Mouse (Mus musculus) brown adipose tissue, adult 24 weeks (tissue): ENCODE data around the gene Gdf5. TPM values are rescaled to one million over a fixed set of nuclear protein-coding genes. Genes with fewer than 3 reads are reported as not detected.
A peak's percentile ranks its signal among the peaks of the same experiment; 100 is the strongest.

Experiments
- H3K27ac ChIP-seq: fragments of 200-500 bp; replicated peaks from 2 replicates; pipeline ENCODE4 v1.5.1; 2012; ENCODE audit warnings: low read depth, mild to moderate bottlenecking, low read length
- H3K4me1 ChIP-seq: fragments of 200-500 bp; 2 replicates; pipeline ENCODE4 v1.6.1; 2012; ENCODE audit warnings: low read length, mixed read lengths; ENCODE audit not compliant: control insufficient read depth, insufficient read depth, insufficient read length
- H3K4me3 ChIP-seq: fragments of 200-500 bp; 2 replicates; pipeline ENCODE4 v1.5.1; 2012; ENCODE audit warnings: low read depth, mild to moderate bottlenecking, low read length, moderate library complexity; ENCODE audit not compliant: insufficient read depth
- polyA plus RNA-seq: library from polyadenylated mRNA; stranded (reverse); fragments of >200 nt; gene quantifications from 2 replicates; pipeline ENCODE4 v1.2.4, GENCODE M21; 2012; ENCODE audit not compliant: missing spikeins, insufficient read depth, insufficient read length

Gdf5 gene
- 2.4 and 3.1 TPM in 2 replicates for polyA plus RNA-seq

DNA sequence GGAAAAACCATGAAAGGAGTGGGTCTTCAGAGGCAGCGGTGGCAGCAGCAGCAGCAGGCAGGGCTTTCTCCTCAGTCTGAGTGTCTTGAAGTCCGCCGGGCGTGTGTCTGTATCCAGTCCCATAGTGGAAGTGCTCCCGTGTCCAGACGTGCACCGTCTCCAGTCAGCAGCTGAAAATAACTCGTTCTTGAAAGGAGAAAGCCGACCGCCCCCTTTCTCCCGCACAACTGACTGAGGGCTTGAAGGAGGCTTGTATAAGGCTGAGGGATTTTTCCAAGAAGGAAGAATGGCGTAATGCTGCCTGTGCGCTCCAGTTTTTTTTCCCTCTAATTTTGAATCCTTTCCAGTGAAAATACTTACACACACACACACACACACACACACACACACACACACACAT is at the start of gene Gdf5:
Gene Gdf5, minus strand, starts transcription at position 244 of the 400 bp plus-strand sequence.
- H3K4me3 ChIP-seq: peak within 1 kb of the TSS; percentile 40
- peak within 1 kb of the TSS; percentile 38 for H3K27ac ChIP-seq
- H3K4me1 ChIP-seq: peaks cover 10% of the 10 kb centered on the region

DNA sequence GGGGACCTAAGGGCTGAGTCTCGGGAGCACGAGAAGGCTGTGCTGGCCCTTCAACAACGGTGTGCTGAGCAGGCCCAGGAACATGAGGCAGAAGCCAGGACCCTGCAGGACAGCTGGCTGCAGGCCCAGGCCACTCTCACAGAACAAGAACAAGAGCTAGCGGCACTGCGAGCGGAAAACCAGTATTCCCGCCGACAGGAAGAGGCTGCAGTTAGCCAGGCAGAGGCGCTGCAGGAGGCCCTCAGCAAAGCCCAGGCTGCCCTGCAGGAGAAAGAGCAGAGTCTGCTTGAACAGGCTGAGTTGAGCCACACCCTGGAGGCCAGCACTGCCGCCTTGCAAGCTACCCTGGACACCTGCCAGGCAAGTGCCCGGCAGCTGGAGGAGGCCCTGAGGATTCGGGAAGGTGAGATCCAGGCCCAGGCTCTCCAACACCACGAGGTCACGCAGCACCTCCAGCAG is 46.7 kb upstream of the Gdf5 start:
- Histone ChIP-seq H3K4me3 (no peak overlapping the region), H3K27ac (no peak overlapping the region), H3K4me1 (no peaks in the 10 kb centered on the region)

- no peak overlapping the region for H3K27ac ChIP-seq
- H3K4me3 ChIP-seq: no peak overlapping the region
- H3K4me1 ChIP-seq: no peaks in the 10 kb centered on the region
Measured at GRCm38 (mm10) chr2:155991151-155991550, 46.0 kb upstream of the Gdf5 start.

DNA sequence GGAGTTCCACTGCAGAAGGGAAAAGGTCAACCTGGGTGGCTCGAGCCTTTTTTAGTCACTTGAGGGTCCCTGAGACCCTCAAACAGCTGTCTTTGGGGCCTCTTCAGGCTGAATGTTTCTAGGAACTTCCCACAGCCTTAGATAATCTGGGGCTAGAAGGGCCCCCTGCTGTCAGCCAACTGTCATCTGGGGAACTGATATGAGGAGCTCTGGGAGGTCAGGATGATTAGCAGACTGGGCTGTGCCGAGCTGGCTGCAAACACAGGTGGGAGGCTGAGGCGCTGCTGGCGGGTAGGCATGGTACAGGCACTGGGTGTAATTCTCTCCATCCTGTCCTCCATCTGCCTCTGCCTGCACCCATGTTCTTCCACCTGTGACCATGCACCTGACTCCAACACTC is 43.9 kb upstream of the Gdf5 start:
- H3K4me3 ChIP-seq: no peak overlapping the region
- H3K4me1 ChIP-seq: no peaks in the 10 kb centered on the region
- H3K27ac ChIP-seq: no peak overlapping the region

- no peak overlapping the region for H3K27ac ChIP-seq
Measured at GRCm38 (mm10) chr2:155987131-155987530, 42.0 kb upstream of the Gdf5 start.

GRCm38 (mm10) chr2:155985776-155986175 is 40.6 kb upstream of the Gdf5 start:
- Histone ChIP-seq H3K4me1 (no peaks in the 10 kb centered on the region), H3K4me3 (no peak overlapping the region), H3K27ac (no peak overlapping the region)

More at GRCm38 (mm10) chr2:155987131-155987530, 42.0 kb upstream of the Gdf5 start:
- no peak overlapping the region for H3K4me3 ChIP-seq
- H3K4me1 ChIP-seq: no peaks in the 10 kb centered on the region

DNA sequence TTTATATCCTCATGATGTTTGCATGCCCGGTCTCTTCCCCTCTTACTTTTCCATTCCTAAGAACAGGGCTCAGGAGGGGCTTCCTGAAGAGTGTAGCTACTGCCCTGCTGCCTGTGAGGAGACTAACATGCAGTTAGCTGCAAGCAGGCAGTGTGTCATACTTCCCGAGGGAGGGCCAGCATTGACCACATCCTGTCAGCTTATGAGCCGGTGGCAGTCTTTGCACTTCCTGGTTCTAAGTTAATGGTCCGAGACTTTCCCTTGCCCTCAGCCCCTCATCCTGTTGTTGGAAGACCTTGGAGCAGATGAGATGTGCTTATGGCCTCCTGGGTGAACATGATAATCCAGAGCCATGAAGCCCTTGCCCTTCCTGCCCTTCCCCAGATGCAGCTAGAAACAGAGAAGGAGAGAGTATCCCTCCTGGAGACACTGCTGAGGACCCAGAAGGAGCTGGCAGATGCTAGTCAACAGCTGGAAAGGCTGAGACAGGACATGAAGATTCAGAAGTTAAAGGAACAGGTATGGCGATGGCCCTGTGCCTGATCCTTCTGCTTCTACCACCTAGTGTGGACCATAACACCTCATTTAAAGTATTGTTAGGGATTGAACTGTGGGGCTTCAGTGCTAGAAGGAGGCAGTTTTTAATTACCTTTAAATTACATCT is 34.3 kb upstream of the Gdf5 start:
- no peaks in the 10 kb centered on the region for H3K4me1 ChIP-seq
- peak overlapping the region; percentile 42 for H3K4me3 ChIP-seq
- peak overlapping the region; percentile 52; the same call in 1 of the 2 replicates for H3K27ac ChIP-seq

- no peak overlapping the region for H3K27ac ChIP-seq
- H3K4me1 ChIP-seq: no peaks in the 10 kb centered on the region
- H3K4me3 ChIP-seq: no peak overlapping the region
Measured at GRCm38 (mm10) chr2:155974087-155974731, 29.0 kb upstream of the Gdf5 start.

GRCm38 (mm10) chr2:155973348-155973747 is 28.2 kb upstream of the Gdf5 start:
- H3K4me3 ChIP-seq: no peak overlapping the region
- H3K27ac ChIP-seq: no peak overlapping the region
- H3K4me1 ChIP-seq: no peaks in the 10 kb centered on the region

DNA sequence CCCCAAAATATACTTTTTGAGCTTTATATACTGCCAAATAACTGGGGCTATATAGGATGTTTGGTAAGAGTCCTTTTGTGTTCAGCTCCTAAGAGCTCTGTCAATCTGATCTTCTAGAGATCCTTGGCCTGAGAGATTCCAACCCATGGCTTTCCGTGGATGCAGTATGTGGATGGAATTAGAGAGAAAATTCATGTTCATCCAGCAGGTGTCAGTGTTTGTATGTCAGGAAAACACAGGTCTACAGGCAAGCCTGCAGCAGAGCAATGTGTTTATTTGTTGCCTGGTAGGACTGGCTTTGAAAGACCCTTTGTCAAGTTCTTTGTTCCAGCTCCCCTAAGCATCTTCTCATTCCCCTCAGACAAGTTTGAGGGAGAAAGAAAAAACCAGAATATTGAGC is 17.8 kb upstream of the Gdf5 start:
- no peak overlapping the region for H3K4me3 ChIP-seq
- H3K4me1 ChIP-seq: no peaks in the 10 kb centered on the region
- H3K27ac ChIP-seq: no peak overlapping the region

GRCm38 (mm10) chr2:155961862-155962261 is 16.7 kb upstream of the Gdf5 start:
- Histone ChIP-seq H3K27ac (no peak overlapping the region), H3K4me1 (no peaks in the 10 kb centered on the region), H3K4me3 (no peak overlapping the region)

DNA sequence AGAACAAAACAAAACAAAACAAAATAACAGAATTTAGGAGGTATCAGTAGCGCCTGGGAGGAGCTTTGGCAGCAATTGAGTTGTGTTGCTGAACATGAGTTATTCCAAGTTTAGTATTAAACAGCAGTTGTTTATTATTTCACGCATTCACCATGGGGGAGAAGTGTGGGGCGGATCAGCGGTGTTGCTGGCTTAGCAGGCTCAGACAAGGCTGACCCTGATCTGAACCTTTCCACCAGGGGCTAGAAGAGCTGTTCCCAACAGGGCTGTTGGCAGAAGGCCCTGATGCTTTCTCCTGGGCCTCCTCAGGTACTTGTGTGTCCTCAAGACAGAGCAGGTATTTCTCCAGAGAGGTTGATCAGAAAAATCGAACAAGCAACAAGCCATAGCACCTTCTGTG is 14.8 kb upstream of the Gdf5 start:
- H3K4me3 ChIP-seq: no peak overlapping the region
- no peak overlapping the region for H3K27ac ChIP-seq
- no peaks in the 10 kb centered on the region for H3K4me1 ChIP-seq

DNA sequence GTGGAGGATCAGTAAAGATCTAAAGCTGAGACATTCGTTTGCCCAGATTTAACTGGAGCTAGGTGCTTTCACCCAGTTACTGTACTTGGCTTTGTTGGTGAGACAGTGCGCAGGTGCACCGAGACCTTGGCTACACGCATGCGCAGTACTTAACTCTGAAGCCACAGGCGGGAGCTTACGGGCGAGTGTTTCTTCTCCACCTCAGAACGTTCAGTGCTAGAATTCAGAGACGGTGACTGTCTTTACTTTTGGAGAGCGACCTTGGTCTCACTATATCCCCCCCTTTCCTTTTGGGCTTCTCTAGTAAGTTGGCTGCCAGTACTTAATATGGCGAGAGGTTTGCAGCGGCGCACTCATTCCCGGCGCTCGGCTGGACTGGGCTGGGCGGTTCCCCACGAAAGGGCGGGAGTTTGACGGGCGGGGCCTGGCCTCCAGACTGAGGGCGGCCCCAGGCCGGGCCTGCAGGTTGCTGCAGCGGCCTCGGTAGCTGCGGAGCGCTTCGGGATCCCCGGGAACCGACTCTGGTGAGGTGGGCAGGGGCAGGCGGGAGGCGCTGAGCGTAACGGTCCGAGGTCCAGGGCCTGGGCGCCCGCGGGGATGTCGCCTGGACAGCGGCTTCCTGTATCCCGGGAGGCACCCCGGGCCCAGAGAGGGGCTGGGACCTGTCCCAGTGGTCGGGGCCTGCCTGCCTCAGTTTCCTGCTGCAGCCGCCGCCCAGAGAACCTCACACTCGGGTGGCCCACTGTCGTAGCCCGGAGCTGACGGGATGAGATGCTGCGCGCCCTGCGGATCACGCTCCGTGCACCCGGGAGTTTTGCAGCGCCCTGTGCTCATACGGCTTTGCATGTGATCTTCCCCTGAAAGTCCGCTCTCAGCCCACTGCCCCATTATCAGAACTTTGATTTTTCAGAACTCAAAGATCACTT is 11.2 kb upstream of the Gdf5 start, which contains the start of gene Cep250:
Gene Cep250, plus strand, starts transcription at position 325 of the 926 bp plus-strand sequence.
- no peaks in the 10 kb centered on the region for H3K4me1 ChIP-seq
- H3K27ac ChIP-seq: peak within 1 kb of the TSS; percentile 98
- peak within 1 kb of the TSS; percentile 71 for H3K4me3 ChIP-seq

GRCm38 (mm10) chr2:155952006-155952405 is 6.8 kb upstream of the Gdf5 start:
- no peak overlapping the region for H3K4me3 ChIP-seq
- H3K4me1 ChIP-seq: no peaks in the 10 kb centered on the region
- no peak overlapping the region for H3K27ac ChIP-seq

GRCm38 (mm10) chr2:155949362-155949761 is 4.2 kb upstream of the Gdf5 start:
- H3K4me1 ChIP-seq: no peaks in the 10 kb centered on the region; the same call in 1 of the 2 replicates
- H3K4me3 ChIP-seq: no peak overlapping the region
- no peak overlapping the region for H3K27ac ChIP-seq
